Mouse (Mus musculus) small intestine, adult 2 months (tissue): ENCODE data around the gene Ndrg3.

Experiments
- CTCF ChIP-seq: fragments of 200-500 bp; IDR thresholded peaks from 2 replicates; pipeline ENCODE4 v1.5.1; 2012; ENCODE audit warnings: low read depth, mild to moderate bottlenecking, control low read depth, inconsistent platforms, low read length, moderate library complexity, mixed read lengths; ENCODE audit not compliant: insufficient replicate concordance, insufficient read length; ENCODE audit errors: extremely low read depth
- POLR2A ChIP-seq: fragments of 200-500 bp; IDR thresholded peaks from 2 replicates; pipeline ENCODE4 v1.6.1; 2012; ENCODE audit warnings: low read depth, mild to moderate bottlenecking, control low read depth, inconsistent platforms, low read length, moderate library complexity

- no peak for TF ChIP-seq CTCF
- TF ChIP-seq POLR2A: no peak
Observed at GRCm38 (mm10) chr2:156888490-156888889, 103.4 kb downstream of the Ndrg3 start.
